Mouse (Mus musculus) layer of hippocampus, adult 2 months (tissue): ENCODE results near the gene Plekha7. TPM values are rescaled to one million over a fixed set of nuclear protein-coding genes. Genes with fewer than 3 reads are reported as not detected.
"Not testable (repeated sequence)": the region's sequence is repeated elsewhere in the genome, so short reads cannot be mapped to it uniquely, and the experiment has no call there.

Experiments used
- DNase-seq, 2 experiments: peaks; one replicate each; pipeline ENCODE4 v3.0.0; 2022; ENCODE audit warnings: low spot score in 2 of 2
- H3K27ac ChIP-seq: fragments of 200-600 bp; 2 replicates; pipeline ENCODE4 v1.8.1; 2022
- H3K4me3 ChIP-seq: fragments of 200-600 bp; 2 replicates; pipeline ENCODE4 v1.8.1; 2022; ENCODE audit warnings: mild to moderate bottlenecking
- CTCF ChIP-seq: fragments of 200-600 bp; conservative IDR thresholded peaks from 2 replicates; pipeline ENCODE4 v1.8.1; 2022; ENCODE audit warnings: antibody characterized with exemption, mild to moderate bottlenecking, moderate library complexity
- total RNA-seq, 2 experiments: library from RNA; stranded (reverse); gene quantifications; 2 replicates each; pipeline ENCODE4 v1.2.3; 2021

Plekha7 gene
- total RNA-seq, 2 experiments from 2014 or later: 17.2 to 19.1 TPM

GRCm38 (mm10) chr7:116115991-116116390 is 192.2 kb downstream of the Plekha7 start:
- DNase-seq: no peak
- no peak for TF ChIP-seq CTCF
- Histone ChIP-seq H3K27ac (no peak overlapping the region), H3K4me3 (no peak overlapping the region)

GRCm38 (mm10) chr7:116115216-116115930 is 192.8 kb downstream of the Plekha7 start:
- H3K27ac ChIP-seq: no peak overlapping the region
- no peak for DNase-seq
- H3K4me3 ChIP-seq: no peak overlapping the region
- no peak for TF ChIP-seq CTCF

- no peak overlapping the region for H3K4me3 ChIP-seq
- TF ChIP-seq CTCF: no peak
- DNase-seq: no peak
- H3K27ac ChIP-seq: no peak overlapping the region
Observed at GRCm38 (mm10) chr7:116111546-116111945, 196.6 kb downstream of the Plekha7 start.

GRCm38 (mm10) chr7:116110661-116111060 is 197.5 kb downstream of the Plekha7 start:
- Histone ChIP-seq H3K27ac (no peak overlapping the region), H3K4me3 (no peak overlapping the region)
- no peak for TF ChIP-seq CTCF
- no peak for DNase-seq

- no peak overlapping the region for H3K4me3 ChIP-seq
- H3K27ac ChIP-seq: no peak overlapping the region
- TF ChIP-seq CTCF: no peak
- DNase-seq: no peak
Observed at GRCm38 (mm10) chr7:116103091-116103490, 205.1 kb downstream of the Plekha7 start.

- H3K27ac ChIP-seq: no peak overlapping the region
- no peak for DNase-seq
- no peak for TF ChIP-seq CTCF
- H3K4me3 ChIP-seq: no peak overlapping the region
Observed at GRCm38 (mm10) chr7:116099952-116100528, 208.1 kb downstream of the Plekha7 start.

GRCm38 (mm10) chr7:116093466-116093850 is 214.7 kb downstream of the Plekha7 start:
- no peak for DNase-seq
- Histone ChIP-seq H3K27ac (peak overlapping the region; percentile 97), H3K4me3 (peak overlapping the region; percentile 87)
- no peak; the same call in 1 of the 2 replicates for TF ChIP-seq CTCF

- Histone ChIP-seq H3K4me3 (peak overlapping the region; percentile 87), H3K27ac (peak overlapping the region; percentile 97)
- TF ChIP-seq CTCF: peak; percentile 68
- DNase-seq: peak; percentile 95 to 97
Observed at GRCm38 (mm10) chr7:116092710-116093465, 215.3 kb downstream of the Plekha7 start.

GRCm38 (mm10) chr7:116084366-116084765 is 223.8 kb downstream of the Plekha7 start, which contains the start of gene Gm4353:
Gene Gm4353, minus strand, starts transcription at chr7:116084635.
- not testable (repeated sequence) for DNase-seq, H3K4me3 ChIP-seq, H3K27ac ChIP-seq

Other genes with a start within 250 kb of the Plekha7 start
- gene Gm4353, start 223.7 kb downstream of the Plekha7 start, total RNA-seq: 1 to 10 TPM; 3.3 to 4.7 TPM
- gene Rps13, start 25.8 kb upstream of the Plekha7 start, total RNA-seq: 100 to 1,000 TPM; 242 to 244 TPM
- 10 to 100 TPM; 28.9 to 31.0 TPM for gene Pik3c2a, start 135.1 kb upstream of the Plekha7 start, total RNA-seq
- gene Nucb2, start 196.0 kb upstream of the Plekha7 start, total RNA-seq: 10 to 100 TPM; 22.1 to 24.5 TPM